Mouse (Mus musculus) ES-Bruce4 (cell line): Measurements from ENCODE around the gene Prss32.

ENCODE experiments used
- CTCF ChIP-seq: IDR thresholded peaks from one replicate; pipeline ENCODE4 v1.8.1; 2011; ENCODE audit warnings: low read depth, low read length
- EP300 ChIP-seq: IDR thresholded peaks from 2 replicates; pipeline ENCODE4 v1.6.1; 2011; ENCODE audit warnings: low read depth, low read length; ENCODE audit not compliant: insufficient read depth
- POLR2A ChIP-seq: IDR thresholded peaks from one replicate; pipeline ENCODE4 v1.8.1; 2011; ENCODE audit warnings: low read length; ENCODE audit not compliant: insufficient read depth

DNA sequence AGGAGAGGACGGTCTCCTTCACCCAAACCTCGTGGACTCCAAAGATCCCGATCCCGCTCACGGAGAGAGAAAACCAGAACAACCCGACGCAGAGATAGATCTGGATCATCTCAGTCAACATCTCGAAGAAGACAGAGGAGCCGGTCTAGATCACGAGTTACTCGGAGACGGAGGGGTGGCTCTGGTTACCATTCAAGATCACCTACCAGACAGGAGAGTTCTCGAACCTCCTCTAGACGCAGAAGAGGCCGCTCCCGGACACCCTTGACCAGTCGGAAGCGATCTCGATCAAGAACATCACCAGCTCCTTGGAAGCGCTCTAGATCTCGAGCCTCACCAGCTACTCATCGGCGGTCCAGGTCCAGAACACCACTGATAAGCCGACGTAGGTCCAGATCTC lies 24.4 kb upstream of the Prss32 start:
- TF ChIP-seq CTCF (no peak), POLR2A (no peak), EP300 (no peak)
